Mouse (Mus musculus) CH12.LX (cell line): ENCODE measurements around the gene Cdyl.

Source experiments
- CHD1 ChIP-seq: IDR thresholded peaks from 2 replicates; pipeline ENCODE4 v1.6.1; 2012; ENCODE audit warnings: low read depth, low read length, improper control_type of control experiment, inconsistent platforms
- JUN ChIP-seq: IDR thresholded peaks from 2 replicates; pipeline ENCODE4 v1.6.1; 2011; ENCODE audit warnings: low read depth, mild to moderate bottlenecking, low read length, improper control_type of control experiment, moderate library complexity; ENCODE audit not compliant: insufficient read depth
- JUND ChIP-seq: conservative IDR thresholded peaks from 2 replicates; pipeline ENCODE4 v1.6.1; 2011; ENCODE audit warnings: low read depth, low read length, improper control_type of control experiment

- TF ChIP-seq CHD1 (no peak), JUND (no peak), JUN (no peak)
Observed at GRCm38 (mm10) chr13:35798645-35799044, 139.0 kb downstream of the Cdyl start.
